Mouse (Mus musculus) liver, embryonic 14.5 days (tissue): Measurements from ENCODE around the gene Celf2.

Experiments
- CTCF ChIP-seq: IDR thresholded peaks from 2 replicates; pipeline ENCODE4 v1.5.1; 2016; ENCODE audit warnings: antibody characterized with exemption, low read depth, control low read depth
- EP300 ChIP-seq: IDR thresholded peaks from 2 replicates; pipeline ENCODE4 v1.6.1; 2016; ENCODE audit warnings: antibody characterized with exemption, low read depth

GRCm38 (mm10) chr2:6850102-6850644 lies 659.2 kb downstream of the Celf2 start:
- TF ChIP-seq EP300 (no peak), CTCF (no peak)
